Mouse (Mus musculus) lung, postnatal 0 days (tissue): Measurements from ENCODE around the gene Pou6f2.

Source experiments
- CTCF ChIP-seq: IDR thresholded peaks from 2 replicates; pipeline ENCODE4 v1.5.1; 2016; ENCODE audit warnings: antibody characterized with exemption, mild to moderate bottlenecking
- EP300 ChIP-seq: IDR thresholded peaks from 2 replicates; pipeline ENCODE4 v1.6.1; 2016; ENCODE audit warnings: antibody characterized with exemption, mild to moderate bottlenecking, control low read depth

DNA sequence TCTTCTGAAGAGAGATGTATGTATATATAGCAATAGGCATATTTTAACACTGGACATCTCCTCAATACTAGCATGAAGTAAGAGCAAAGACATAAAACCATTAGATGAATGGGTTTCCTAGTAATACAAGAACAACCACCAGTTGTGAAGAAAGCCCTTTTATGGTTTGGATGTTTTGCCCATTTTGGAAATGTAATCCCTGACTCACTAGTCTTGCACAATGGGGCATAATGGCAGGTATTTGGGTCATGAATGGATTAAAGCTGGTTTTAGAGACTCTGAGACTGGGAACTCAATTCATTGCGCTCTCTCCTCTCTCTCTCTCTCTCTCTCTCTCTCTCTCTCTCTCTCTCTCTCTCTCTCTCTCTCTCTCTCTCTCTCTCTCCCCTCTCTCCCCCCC, 97.5 kb downstream of the Pou6f2 start:
- TF ChIP-seq EP300 (no peak), CTCF (no peak)
